Mouse (Mus musculus) fibroblast of lung, adult 2 months (primary cell): Measurements from ENCODE around the gene Zc3h12a.

ENCODE experiments used
- DNase-seq: peaks from one replicate; pipeline ENCODE4 v3.0.0-alpha.2; 2011; ENCODE audit warnings: low read depth

Zc3h12a gene

GRCm38 (mm10) chr4:125115081-125115480 is 12.6 kb downstream of the Zc3h12a start:
- DNase-seq = no peak

- DNase-seq = peak; percentile 79
These were observed 13.0 kb downstream of the Zc3h12a start for GRCm38 (mm10) chr4:125114638-125115037.

- no peak for DNase-seq
These were observed 22.3 kb downstream of the Zc3h12a start for GRCm38 (mm10) chr4:125105354-125105753.

- DNase-seq = no peak
These were observed 26.3 kb downstream of the Zc3h12a start for GRCm38 (mm10) chr4:125101334-125101733.

GRCm38 (mm10) chr4:125099458-125099857 is 28.2 kb downstream of the Zc3h12a start:
- DNase-seq = peak; percentile 57

GRCm38 (mm10) chr4:125097412-125097811 is 30.2 kb downstream of the Zc3h12a start:
- DNase-seq = no peak

- no peak for DNase-seq
These were observed 31.6 kb downstream of the Zc3h12a start for GRCm38 (mm10) chr4:125096066-125096465.

- no peak for DNase-seq
These were observed 34.6 kb downstream of the Zc3h12a start for GRCm38 (mm10) chr4:125093031-125093430.

GRCm38 (mm10) chr4:125085346-125085841 is 42.2 kb downstream of the Zc3h12a start:
- no peak for DNase-seq

GRCm38 (mm10) chr4:125084403-125085345 is 43.0 kb downstream of the Zc3h12a start, which contains the start of gene Meaf6:
Gene Meaf6, plus strand, starts transcription at chr4:125085134.
- DNase-seq = peak; percentile 54

- DNase-seq = no peak
These were observed 48.9 kb downstream of the Zc3h12a start for GRCm38 (mm10) chr4:125078698-125079097.

GRCm38 (mm10) chr4:125077700-125078099 is 49.9 kb downstream of the Zc3h12a start:
- DNase-seq = no peak
